Mouse (Mus musculus) heart, embryonic 10.5 days (tissue): ENCODE data around the gene Hmx2. TPM values are rescaled to one million over a fixed set of nuclear protein-coding genes. Genes with fewer than 3 reads are reported as not detected.

Experiments used
- DNase-seq: peaks from one replicate; pipeline ENCODE4 v3.0.0-alpha.2; 2017; ENCODE audit warnings: low spot score
- H3K27ac ChIP-seq: fragments of 300-500 bp; sonication (generic); 2 replicates; pipeline ENCODE4 v1.5.1; 2016; ENCODE audit warnings: mild to moderate bottlenecking
- H3K27me3 ChIP-seq: fragments of 300-500 bp; sonication (generic); 2 replicates; pipeline ENCODE4 v1.6.1; 2016; ENCODE audit warnings: mild to moderate bottlenecking; ENCODE audit not compliant: poor library complexity, insufficient read depth, severe bottlenecking
- H3K36me3 ChIP-seq: fragments of 300-500 bp; sonication (generic); 2 replicates; pipeline ENCODE4 v1.6.1; 2016; ENCODE audit warnings: mild to moderate bottlenecking, moderate library complexity
- H3K4me1 ChIP-seq: fragments of 300-500 bp; sonication (generic); 2 replicates; pipeline ENCODE4 v1.6.1; 2016; ENCODE audit warnings: mild to moderate bottlenecking
- H3K4me3 ChIP-seq: fragments of 300-500 bp; sonication (generic); 2 replicates; pipeline ENCODE4 v1.5.1; 2016; ENCODE audit warnings: mild to moderate bottlenecking, moderate library complexity
- H3K9me3 ChIP-seq: fragments of 300-500 bp; sonication (generic); 2 replicates; pipeline ENCODE4 v1.6.1; 2016; ENCODE audit warnings: mild to moderate bottlenecking, moderate library complexity
- WGBS: fragments of 180-500 bp; shearing (Covaris S2); methylation state at CpG from one replicate; pipeline ENCODE4 v1.1.7; 2016; 5-methylcytosine and 5-hydroxymethylcytosine counted together
- polyA plus RNA-seq: library from polyadenylated mRNA; unstranded; fragments of >200 nt; fragmentation: Nextera tagmentation; extraction: Ambion mirVana; gene quantifications from 2 replicates; pipeline ENCODE4 v1.2.1, GENCODE M21; 2016

The Hmx2 gene
- polyA plus RNA-seq, 1 experiment from 2014 or later: not detected

DNA sequence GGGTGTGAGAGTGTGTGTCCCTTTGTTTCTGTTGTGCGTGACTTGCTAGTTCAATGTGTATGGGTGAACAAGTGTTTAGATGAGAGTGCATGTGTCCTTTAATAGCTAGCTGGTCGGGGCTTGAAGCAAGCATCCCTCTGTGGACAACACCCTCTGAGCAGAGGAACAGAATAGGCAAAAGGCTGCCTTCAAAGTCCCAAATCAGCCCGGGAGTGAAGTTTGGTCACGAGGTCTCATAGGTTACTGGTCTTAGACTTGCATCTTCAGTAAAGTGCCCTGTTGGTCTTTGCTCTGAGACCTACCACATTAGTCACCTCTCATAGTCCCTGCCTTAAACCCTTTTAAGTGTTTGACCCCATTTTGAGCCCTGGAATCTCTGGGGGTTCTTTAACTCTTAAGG is 2.9 kb downstream of the Hmx2 start:
- H3K27ac ChIP-seq: no peak overlapping the region
- H3K9me3 ChIP-seq: no peaks in the 10 kb centered on the region
- WGBS: 4% methylated on average over 4 of the region's 4 CpGs
- H3K4me1 ChIP-seq: peaks cover 28% of the 10 kb centered on the region
- H3K4me3 ChIP-seq: no peak overlapping the region
- no peaks in the 10 kb centered on the region for H3K36me3 ChIP-seq
- no peak for DNase-seq
- peaks cover 99% of the 10 kb centered on the region for H3K27me3 ChIP-seq

DNA sequence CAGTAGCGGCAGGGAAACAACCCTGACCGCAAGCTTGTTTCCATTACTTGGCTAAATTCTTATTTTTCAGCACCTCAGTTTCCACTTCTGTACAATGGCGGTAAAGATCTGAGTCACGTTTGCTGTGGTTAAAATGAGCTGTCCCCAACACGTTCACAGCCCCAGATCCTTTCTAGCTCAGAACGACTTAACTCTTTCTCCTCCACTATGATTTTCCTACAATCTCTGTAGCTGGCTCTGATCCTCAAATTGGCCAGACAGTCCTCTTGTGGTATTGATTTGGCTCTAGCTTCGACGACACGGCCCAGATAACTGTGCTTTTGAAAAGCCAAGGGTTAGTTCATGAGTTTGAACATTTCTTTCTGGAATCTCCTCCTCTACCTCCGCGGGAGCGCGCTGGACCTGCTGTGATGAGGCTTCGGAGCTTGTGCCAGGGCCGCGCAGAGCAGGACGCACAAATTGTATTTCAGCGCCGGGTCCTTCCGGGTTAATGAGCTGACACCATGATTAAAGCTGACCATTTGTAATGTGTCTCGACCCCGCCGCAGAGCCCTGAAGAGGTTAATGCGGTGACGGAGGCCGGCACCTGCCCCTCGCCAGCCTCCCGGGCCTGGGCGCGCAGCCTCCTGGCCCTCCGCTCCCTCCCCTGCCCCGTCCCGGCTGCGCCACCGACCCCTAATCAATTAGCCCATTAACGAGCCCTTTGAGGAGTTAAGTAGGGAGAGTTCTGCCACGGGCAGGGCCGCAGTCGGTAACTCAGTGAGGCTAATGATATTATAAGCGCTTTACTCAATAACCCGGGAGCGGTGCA is 3.6 kb downstream of the Hmx2 start:
- WGBS: under 1% methylated on average over 42 of the region's 42 CpGs
- Histone ChIP-seq H3K36me3 (no peaks in the 10 kb centered on the region), H3K4me3 (no peak overlapping the region), H3K4me1 (peaks cover 33% of the 10 kb centered on the region), H3K9me3 (no peaks in the 10 kb centered on the region), H3K27ac (no peak overlapping the region), H3K27me3 (peaks cover 99% of the 10 kb centered on the region)
- DNase-seq: no peak

DNA sequence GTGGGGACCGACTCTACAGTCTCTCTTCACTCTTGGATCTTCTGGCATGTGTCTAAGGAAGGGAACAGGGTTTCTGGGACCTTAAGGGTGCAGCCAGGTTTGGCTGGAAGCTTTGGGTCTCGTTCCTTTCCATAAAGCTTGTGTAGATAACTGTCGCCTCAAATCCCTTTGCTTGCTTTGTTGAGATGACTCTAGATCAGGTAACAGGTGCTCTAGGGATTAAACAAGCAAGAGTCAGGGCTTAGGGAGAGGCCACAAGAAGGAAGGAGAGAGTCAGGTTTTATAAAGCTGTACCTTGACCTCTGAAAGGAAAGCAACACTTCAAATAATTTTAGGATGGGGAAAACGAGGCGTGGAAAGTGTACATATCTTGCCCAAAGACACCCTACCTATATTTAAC is 4.2 kb downstream of the Hmx2 start:
- 2% methylated on average over 5 of the region's 5 CpGs for WGBS
- Histone ChIP-seq H3K36me3 (no peaks in the 10 kb centered on the region), H3K27me3 (peaks cover 99% of the 10 kb centered on the region), H3K4me1 (peaks cover 33% of the 10 kb centered on the region), H3K4me3 (no peak overlapping the region), H3K9me3 (no peaks in the 10 kb centered on the region), H3K27ac (no peak overlapping the region)
- DNase-seq: no peak

DNA sequence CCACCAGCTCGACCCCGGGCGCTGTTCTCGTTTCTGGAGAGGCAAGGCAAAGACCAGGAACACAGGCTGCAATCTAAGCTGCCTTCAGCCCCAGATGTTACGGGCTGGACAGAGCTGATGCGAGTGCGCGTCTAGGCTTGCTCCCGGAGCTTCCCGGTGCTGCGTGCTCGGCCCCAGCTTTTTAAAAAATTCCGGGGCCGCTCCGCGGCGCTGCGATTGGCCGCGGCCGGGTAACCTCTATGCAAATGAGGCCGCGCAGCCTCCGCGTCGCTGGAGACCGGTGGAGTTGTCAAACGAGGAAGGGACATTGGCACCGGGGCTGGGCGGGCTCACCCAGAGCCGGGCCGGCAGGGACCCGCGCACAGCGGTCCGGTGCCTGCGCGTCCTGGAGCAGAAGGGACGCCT is 5.2 kb downstream of the Hmx2 start:
- under 1% methylated on average over 39 of the region's 39 CpGs for WGBS
- Histone ChIP-seq H3K9me3 (no peaks in the 10 kb centered on the region), H3K4me3 (peak overlapping the region; percentile 58), H3K27me3 (peaks cover 99% of the 10 kb centered on the region), H3K4me1 (peaks cover 33% of the 10 kb centered on the region), H3K27ac (no peak overlapping the region), H3K36me3 (no peaks in the 10 kb centered on the region)
- peak; percentile 77 for DNase-seq

DNA sequence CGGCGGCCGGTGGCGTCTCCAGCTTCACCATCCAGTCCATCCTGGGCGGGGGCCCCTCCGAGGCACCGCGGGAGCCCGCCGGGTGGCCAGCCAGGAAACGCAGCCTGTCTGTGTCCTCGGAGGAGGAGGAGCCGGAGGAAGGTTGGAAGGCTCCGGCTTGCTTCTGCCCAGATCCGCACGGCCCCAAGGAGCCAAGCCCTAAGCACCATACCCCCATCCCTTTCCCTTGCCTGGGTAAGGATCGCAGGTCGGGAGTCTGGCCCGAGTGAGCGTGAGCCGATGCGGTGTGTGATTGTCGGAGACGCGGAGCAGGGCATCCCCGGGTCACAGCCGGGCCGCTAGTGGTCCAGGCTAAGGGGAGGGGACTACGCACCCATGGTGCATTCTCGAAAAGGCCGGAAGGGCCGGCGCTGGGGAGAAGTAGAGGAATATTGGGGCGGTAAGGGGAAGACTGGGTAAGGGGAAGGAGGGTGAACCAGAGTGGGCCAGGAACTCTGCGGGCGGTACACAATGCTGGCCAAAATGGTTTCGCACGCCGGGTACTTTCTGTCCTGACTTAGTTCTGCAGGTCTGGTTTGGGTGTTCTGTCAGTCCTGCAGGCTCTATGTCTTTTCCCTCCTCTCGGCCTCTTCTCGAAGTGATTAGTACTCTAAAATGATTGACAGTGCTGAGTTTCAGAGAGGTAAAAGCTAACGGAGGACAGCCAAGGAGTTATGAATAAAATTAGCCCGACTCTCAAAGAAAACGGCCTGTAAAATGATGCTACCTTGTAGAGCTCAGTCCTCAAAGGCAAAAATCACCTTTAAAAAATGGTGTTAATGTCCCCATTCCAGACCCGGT is 6.0 kb downstream of the Hmx2 start:
- Histone ChIP-seq H3K9me3 (no peaks in the 10 kb centered on the region), H3K27me3 (peaks cover 99% of the 10 kb centered on the region), H3K27ac (no peak overlapping the region), H3K36me3 (no peaks in the 10 kb centered on the region), H3K4me1 (peaks cover 33% of the 10 kb centered on the region), H3K4me3 (peak overlapping the region; percentile 58)
- DNase-seq: no peak
- under 1% methylated on average over 45 of the region's 45 CpGs for WGBS

DNA sequence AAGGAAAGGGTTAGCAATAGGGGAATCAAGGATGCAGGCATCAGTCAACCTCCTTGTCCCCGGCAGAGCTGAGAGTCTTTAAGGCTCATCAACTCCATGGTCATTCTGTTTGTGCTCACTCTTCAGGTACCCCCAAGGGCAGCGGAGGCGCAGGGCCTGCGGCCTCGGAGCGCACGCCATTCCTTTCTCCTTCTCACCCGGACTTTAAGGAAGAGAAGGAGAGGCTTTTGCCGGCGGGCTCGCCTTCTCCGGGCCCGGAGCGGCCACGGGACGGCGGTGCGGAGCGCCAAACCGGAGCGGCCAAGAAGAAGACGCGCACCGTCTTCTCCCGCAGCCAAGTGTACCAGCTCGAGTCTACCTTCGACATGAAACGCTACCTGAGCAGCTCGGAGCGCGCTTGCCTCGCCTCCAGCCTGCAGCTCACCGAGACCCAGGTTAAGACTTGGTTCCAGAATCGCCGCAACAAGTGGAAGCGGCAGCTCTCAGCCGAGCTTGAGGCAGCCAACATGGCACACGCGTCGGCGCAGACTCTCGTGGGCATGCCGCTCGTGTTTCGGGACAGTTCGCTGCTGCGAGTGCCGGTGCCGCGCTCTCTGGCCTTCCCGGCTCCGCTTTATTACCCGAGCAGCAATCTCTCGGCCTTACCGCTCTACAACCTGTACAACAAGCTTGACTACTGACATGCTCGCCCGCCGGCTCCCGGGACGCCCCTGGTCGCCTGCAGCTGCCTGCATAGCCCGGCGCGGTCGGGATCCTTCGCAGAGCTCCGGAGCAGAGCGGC is 6.9 kb downstream of the Hmx2 start:
- H3K27me3 ChIP-seq: peaks cover 89% of the 10 kb centered on the region
- WGBS: under 1% methylated on average over 68 of the region's 68 CpGs
- DNase-seq: no peak
- no peaks in the 10 kb centered on the region for H3K9me3 ChIP-seq
- H3K27ac ChIP-seq: no peak overlapping the region
- no peaks in the 10 kb centered on the region for H3K36me3 ChIP-seq
- peaks cover 33% of the 10 kb centered on the region for H3K4me1 ChIP-seq
- peak overlapping the region; percentile 19 for H3K4me3 ChIP-seq

DNA sequence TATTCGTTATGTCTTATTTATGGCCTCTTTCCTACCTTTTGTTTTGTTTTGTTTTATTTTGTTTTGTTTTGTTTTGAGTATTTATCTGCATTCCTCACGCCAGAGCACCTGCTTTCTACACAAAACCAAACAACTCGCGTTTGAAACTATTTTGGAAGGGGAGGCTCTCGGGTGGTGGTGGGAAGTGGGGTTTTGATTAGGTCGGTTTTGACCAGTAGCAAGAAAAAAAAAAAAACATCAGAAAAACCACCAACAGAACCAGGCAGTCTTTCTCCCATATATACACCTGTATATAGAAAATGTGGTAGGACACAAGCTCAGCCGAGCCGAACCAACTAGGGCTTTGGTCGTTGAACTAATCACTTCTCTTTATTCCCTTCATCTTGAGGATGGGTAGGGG is 7.5 kb downstream of the Hmx2 start:
- peak overlapping the region; percentile 19; the same call in 1 of the 2 replicates for H3K4me3 ChIP-seq
- DNase-seq: no peak
- H3K27me3 ChIP-seq: peaks cover 83% of the 10 kb centered on the region
- H3K27ac ChIP-seq: no peak overlapping the region
- no peaks in the 10 kb centered on the region for H3K9me3 ChIP-seq
- peaks cover 33% of the 10 kb centered on the region for H3K4me1 ChIP-seq
- no peaks in the 10 kb centered on the region for H3K36me3 ChIP-seq
- WGBS: 2% methylated on average over 9 of the region's 9 CpGs

DNA sequence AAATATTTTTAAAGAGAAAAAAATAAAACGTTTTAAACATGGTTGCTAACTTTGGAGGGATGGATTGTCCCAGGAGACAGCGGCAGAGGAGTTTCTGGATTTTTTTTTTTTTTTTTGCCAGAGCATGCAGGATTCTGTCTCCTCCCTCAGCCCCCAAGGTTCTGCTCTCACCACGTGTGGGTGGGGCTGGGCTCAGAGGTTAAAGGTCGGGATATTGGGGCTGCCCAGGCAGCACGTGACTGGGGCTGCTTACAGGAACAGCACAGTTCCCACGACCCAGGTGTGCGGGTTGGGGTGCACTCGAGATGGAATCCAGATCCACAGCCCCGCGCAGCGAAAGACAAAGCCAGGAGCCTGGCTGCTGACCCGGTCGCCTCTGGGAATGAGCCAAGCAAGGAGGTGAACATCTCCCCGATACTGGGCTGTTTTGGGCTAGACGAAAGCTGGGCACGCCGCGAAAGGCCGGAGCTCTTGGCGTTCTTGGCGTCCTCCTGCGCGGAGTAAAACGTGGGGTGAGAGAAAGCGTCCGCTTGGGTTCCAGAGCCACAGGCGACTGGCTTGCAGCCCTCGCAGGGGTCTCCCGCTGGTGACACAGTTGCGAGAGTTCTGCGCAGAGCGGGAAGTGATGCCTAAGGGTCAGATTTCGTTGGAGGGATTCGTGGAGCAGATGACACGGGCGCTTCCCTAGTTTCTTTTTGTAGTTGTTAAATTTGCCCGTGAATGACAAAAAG is 8.1 kb downstream of the Hmx2 start:
- no peaks in the 10 kb centered on the region for H3K9me3 ChIP-seq
- peak; percentile 76 for DNase-seq
- H3K4me1 ChIP-seq: peaks cover 33% of the 10 kb centered on the region

DNA sequence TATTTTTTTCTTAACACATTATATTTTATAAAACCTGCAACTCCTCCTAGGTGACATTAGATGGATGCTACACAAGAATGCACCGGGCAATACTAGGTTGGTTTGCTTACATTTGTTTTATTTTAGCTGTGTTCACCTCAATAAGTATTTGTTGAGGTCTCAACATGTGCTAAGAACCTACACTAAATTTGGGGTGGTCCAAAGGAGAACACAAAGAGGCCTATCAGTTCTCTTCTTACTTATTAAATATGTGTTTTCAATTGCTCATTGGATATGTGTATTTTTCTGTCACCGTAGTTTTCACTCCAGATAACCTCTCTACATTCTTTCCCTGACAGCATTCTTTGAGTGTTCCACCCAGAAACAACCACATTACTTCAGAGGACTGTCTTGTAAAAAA is 9.2 kb downstream of the Hmx2 start:
- H3K27ac ChIP-seq: no peak overlapping the region
- WGBS: 37% methylated on average over 2 of the region's 2 CpGs
- H3K36me3 ChIP-seq: peaks cover 11% of the 10 kb centered on the region
- peaks cover 67% of the 10 kb centered on the region for H3K27me3 ChIP-seq
- no peak overlapping the region for H3K4me3 ChIP-seq
- H3K4me1 ChIP-seq: peaks cover 31% of the 10 kb centered on the region
- no peaks in the 10 kb centered on the region for H3K9me3 ChIP-seq
- DNase-seq: no peak

More for the DNA sequence above, 8.1 kb downstream of the Hmx2 start:
- Histone ChIP-seq H3K27ac (no peak overlapping the region), H3K27me3 (peaks cover 77% of the 10 kb centered on the region), H3K4me3 (0 out of 2 replicates have a peak overlapping the region, but pooled peaks have one; percentile 38), H3K36me3 (peaks cover under 1% of the 10 kb centered on the region; the same call in 1 of the 2 replicates)
- WGBS: under 1% methylated on average over 37 of the region's 37 CpGs

DNA sequence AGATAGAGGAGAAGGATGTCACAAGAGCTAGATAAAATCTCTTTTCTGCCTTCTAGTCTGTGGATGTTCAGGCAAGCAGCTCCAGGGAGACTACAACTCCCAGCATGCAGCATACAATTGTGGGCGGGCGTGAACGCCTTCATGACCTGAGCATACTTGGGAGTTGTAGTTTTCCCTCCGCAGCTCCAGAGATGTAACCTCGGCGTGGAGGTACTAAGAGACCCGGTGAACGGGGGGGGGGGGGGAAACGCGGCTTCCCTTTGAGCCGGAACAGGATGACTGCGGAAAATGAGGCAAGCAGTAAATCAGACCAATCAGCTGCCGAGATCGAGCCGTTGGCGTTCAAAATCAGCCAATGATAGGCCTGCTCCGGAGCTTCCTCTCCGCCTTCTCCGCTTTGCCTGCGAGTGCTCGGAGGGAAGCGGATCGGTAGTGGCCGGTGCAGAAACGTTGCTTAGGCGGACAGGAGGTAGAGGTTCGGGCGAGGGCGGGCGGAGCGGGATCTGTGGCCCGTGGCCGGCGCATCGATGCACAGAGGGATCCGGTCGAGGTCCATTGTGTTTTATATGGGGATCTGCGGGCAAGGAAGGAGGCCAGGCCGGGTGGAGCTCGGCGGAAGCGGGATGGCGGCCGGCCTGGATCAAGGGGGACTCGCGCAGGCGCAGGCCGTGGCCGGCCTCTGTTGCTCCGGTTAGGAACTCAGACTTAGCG is 11.6 kb downstream of the Hmx2 start, which contains the start of gene Bub3:
Bub3 (plus strand) TSS at position 237 of the 711 bp plus-strand sequence.
- H3K9me3 ChIP-seq: no peaks in the 10 kb centered on the region
- peak within 1 kb of the TSS; percentile 98 for H3K27ac ChIP-seq
- H3K27me3 ChIP-seq: peaks cover 43% of the 10 kb centered on the region
- H3K36me3 ChIP-seq: peaks cover 30% of the 10 kb centered on the region
- H3K4me1 ChIP-seq: peaks cover 20% of the 10 kb centered on the region
- peak; percentile 97 for DNase-seq
- peak within 1 kb of the TSS; percentile 90 for H3K4me3 ChIP-seq
- WGBS: under 1% methylated on average over 47 of the region's 51 CpGs

DNA sequence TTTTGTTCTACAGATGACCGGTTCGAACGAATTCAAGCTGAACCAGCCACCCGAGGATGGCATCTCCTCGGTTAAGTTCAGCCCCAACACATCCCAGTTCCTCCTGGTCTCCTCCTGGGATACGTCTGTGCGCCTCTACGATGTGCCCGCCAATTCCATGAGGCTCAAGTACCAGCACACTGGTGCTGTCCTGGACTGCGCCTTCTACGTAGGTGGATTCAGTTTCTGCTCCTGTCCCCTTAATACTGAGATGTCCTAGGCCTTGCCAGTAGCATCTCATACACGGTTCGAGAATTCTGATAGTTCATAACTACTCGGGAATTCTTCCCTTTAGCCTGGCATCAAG is 12.1 kb downstream of the Hmx2 start:
- WGBS: under 1% methylated on average over 14 of the region's 14 CpGs
- peak overlapping the region; percentile 90 for H3K4me3 ChIP-seq
- no peak for DNase-seq
- no peaks in the 10 kb centered on the region for H3K9me3 ChIP-seq
- H3K36me3 ChIP-seq: peaks cover 30% of the 10 kb centered on the region
- peaks cover 38% of the 10 kb centered on the region for H3K27me3 ChIP-seq
- peak overlapping the region; percentile 98 for H3K27ac ChIP-seq
- peaks cover 14% of the 10 kb centered on the region for H3K4me1 ChIP-seq
